Mouse (Mus musculus): Measurements from ENCODE around the gene Hsd11b2.

- TF ChIP-seq CTCF (IDR thresholded peaks at IDR 0.05; ENCODE audit: borderline replicate concordance, insufficient read depth, low read depth, low read length) (peak; percentile 98), POLR2A (IDR thresholded peaks at IDR 0.05; ENCODE audit: borderline replicate concordance, insufficient read depth, low read length) (no peak)
Observed at GRCm38 (mm10) chr8:105554087-105554486, 35.5 kb downstream of the Hsd11b2 start.

Data from cerebellum, adult 2 months (tissue).